Mouse (Mus musculus) cerebellum, adult 9-11 months (tissue): ENCODE results near the gene Olfr615.
"Not testable (repeated sequence)": the region's sequence is repeated elsewhere in the genome, so short reads cannot be mapped to it uniquely, and the experiment has no call there.

Experiments used
- DNase-seq: peaks from one replicate; pipeline ENCODE4 v3.0.0; 2022

The Olfr615 gene

DNA sequence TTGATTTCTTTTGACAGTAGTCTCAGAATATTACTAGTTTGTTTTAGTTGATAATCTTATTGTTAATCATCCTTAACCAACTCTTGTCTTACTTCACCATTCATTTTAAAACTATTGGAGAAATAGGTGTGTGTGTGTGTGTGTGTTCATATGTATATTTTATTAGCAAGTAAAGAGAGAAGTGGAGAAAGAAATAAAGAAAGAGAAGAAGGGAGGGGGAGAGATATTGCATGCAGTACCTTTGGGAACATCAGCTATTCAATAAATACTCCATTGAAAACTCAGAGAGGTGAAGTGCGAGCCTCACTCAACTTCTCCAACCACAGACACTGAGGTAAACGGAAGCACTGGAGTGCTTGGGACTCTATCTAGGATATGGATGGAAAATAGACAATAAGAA is at the start of gene Olfr615:
TSS of gene Olfr615 (plus strand) at position 301 of the 400 bp plus-strand sequence.
- no peak for DNase-seq

DNA sequence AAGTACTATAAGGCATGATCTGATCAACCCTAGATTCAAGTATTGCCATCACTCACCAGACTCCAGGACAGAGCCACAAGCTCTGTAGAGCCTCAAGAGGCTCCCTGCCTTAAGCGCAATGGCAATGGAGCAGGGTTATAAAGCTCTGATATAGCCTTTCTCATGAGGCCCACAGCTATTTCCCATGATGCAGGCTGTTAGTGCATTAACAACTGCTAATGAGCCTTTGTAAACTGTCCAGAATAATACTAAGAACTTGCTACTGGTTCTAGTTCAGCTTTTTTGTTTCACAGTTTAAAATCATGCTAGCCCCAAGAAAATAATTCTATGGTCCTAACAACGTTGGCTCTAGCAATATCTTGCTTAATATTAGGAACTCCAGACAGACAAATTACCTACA is 43.9 kb upstream of the Olfr615 start, which contains the start of gene Olfr610:
TSS of gene Olfr610 (minus strand) at position 101 of the 400 bp plus-strand sequence.
- DNase-seq, result no peak

DNA sequence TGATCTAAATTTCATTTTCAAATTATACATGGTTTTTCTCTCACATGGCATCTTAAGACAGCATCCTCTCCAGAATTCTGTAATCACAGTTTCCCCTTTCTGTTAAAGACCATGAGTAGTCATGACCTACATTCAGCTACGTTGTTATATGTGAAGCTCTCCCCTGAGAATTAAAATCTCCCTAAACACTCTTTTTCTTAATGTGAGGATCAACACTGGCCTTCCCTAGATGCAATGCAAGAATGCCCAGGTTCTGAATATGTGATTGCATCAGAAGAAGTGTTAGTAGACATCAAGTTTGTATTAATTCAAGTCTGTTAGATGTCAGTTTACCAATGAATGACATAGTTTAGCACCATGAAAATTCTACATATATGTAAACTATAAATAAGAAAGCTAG is 35.1 kb upstream of the Olfr615 start, which contains the start of gene Olfr611:
TSS of gene Olfr611 (minus strand) at position 101 of the 400 bp plus-strand sequence.
- not testable (repeated sequence) for DNase-seq

DNA sequence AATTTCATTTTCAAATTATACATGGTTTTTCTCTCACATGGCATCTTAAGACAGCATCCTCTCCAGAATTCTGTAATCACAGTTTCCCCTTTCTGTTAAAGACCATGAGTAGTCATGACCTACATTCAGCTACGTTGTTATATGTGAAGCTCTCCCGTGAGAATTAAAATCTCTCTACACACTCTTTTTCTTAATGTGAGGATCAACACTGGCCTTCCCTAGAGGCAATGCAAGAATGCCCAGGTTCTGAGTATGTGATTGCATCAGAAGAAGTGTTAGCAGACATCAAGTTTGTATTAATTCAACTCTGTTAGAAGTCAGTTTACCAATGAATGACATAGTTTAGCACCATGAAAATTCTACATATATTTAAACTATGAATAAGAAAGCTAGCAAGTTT is 13.3 kb upstream of the Olfr615 start, which contains the start of gene Olfr612:
TSS of gene Olfr612 (minus strand) at position 101 of the 400 bp plus-strand sequence.
- DNase-seq, result not testable (repeated sequence)

- DNase-seq, result no peak
Observed at GRCm38 (mm10) chr7:103547774-103548173, 8.1 kb upstream of the Olfr615 start, which contains the start of gene Olfr613. Gene Olfr613 (plus strand): TSS chr7:103548074.

DNA sequence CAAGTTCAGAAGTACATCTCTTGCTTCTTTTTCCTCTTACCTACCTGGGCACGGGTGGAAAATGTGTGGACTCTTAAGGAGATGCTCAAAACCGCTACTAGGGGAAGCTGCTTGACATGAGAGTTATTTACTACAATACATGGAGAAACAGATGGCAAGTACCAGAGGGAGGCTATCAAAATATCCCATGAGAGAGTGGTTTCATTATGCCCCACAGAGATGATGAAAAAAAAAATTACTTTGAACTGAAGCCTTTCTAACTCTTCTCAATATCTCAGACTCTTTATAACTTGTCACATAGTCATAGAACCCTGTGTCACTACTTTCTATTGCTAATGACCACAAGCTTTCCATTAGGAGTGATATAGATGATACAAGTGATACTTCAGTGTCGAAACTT is 13.2 kb downstream of the Olfr615 start, which contains the start of gene Olfr616:
TSS of gene Olfr616 (minus strand) at position 101 of the 400 bp plus-strand sequence.
- no peak for DNase-seq

- no peak for DNase-seq
Observed at GRCm38 (mm10) chr7:103572761-103573160, 16.9 kb downstream of the Olfr615 start, which contains the start of gene Olfr617. Gene Olfr617 (plus strand): TSS chr7:103573061.

- DNase-seq, result no peak
Observed at GRCm38 (mm10) chr7:103589803-103590202, 33.9 kb downstream of the Olfr615 start, which contains the start of gene Olfr618. Gene Olfr618 (plus strand): TSS chr7:103590103.

- DNase-seq, result no peak
Observed at GRCm38 (mm10) chr7:103600275-103600674, 44.4 kb downstream of the Olfr615 start, which contains the start of gene Olfr619. Gene Olfr619 (plus strand): TSS chr7:103600575.

GRCm38 (mm10) chr7:103607425-103607824 is 51.5 kb downstream of the Olfr615 start:
- no peak for DNase-seq

DNA sequence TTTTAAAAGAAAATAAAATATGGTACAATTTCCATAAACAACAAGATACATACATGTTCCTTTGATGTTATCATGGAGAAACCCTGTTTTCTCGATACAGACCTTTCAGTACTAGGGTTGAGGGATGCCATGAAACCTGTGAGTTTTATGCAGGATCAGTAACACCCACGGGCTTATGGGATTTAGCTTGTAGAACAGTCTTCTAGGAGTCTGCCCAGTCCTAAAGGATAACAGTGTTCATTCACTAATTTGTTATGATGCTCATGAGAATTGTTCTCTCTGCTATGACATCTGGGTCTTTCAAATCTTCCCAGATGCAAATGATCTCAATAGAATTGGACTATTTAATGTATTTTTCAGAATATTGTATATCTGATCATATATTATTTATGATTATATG is 56.6 kb downstream of the Olfr615 start, which contains the start of gene Olfr620:
TSS of gene Olfr620 (minus strand) at position 101 of the 400 bp plus-strand sequence.
- DNase-seq, result no peak
